Mouse (Mus musculus): ENCODE measurements around the gene Lsamp.

DNA sequence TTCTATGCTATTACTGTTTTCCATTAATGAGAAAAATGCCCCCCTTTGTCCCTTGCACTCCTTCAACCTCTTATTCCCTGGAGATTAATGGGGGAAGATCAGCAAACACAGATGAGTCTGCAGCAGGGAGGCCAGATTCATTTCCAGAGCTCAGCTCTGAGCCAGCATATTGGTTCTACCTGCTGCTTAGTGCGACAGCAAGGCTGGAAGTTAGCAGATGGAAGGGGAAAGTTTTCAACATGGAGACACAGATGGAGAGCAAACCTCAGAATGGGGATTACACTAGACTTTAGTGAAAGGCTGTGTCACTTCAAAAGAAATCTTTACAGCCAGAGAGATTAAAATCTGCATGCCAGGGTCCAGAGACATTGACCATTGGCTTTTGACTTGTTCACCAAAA lies 1188.7 kb downstream of the Lsamp start:
- TF ChIP-seq MAFK (IDR thresholded peaks at IDR 0.05; ENCODE audit: insufficient read depth, low read depth, low read length) (no peak), ZNF384 (IDR thresholded peaks at IDR 0.05; ENCODE audit: low read depth, low read length) (no peak), CHD2 (IDR thresholded peaks at IDR 0.05; ENCODE audit: low read depth, low read length) (no peak), HCFC1 (IDR thresholded peaks at IDR 0.05; ENCODE audit: borderline replicate concordance, insufficient read depth, low read length) (no peak)
